Mouse (Mus musculus) myocyte (in vitro differentiated cells): ENCODE measurements around the gene Slc38a10.

ENCODE experiments used
- E2F4 ChIP-seq: IDR thresholded peaks from one replicate; pipeline ENCODE4 v1.6.1; 2011; ENCODE audit warnings: mild to moderate bottlenecking, control low read depth, moderate library complexity; ENCODE audit not compliant: insufficient read depth
- POLR2A ChIP-seq: IDR thresholded peaks from one replicate; pipeline ENCODE4 v1.6.1; 2011; ENCODE audit warnings: low read depth, mild to moderate bottlenecking, control low read depth, moderate library complexity; ENCODE audit not compliant: insufficient read length
- POLR2AphosphoS2 ChIP-seq: IDR thresholded peaks from one replicate; pipeline ENCODE4 v1.6.1; 2011; ENCODE audit warnings: low read depth, control low read depth; ENCODE audit not compliant: insufficient read length
- TCF12 ChIP-seq: IDR thresholded peaks from one replicate; pipeline ENCODE4 v1.6.1; 2011; ENCODE audit warnings: mild to moderate bottlenecking, control low read depth; ENCODE audit not compliant: poor library complexity, insufficient read depth, severe bottlenecking
- USF1 ChIP-seq: IDR thresholded peaks from one replicate; pipeline ENCODE4 v1.6.1; 2011; ENCODE audit warnings: low read depth, mild to moderate bottlenecking, control low read depth, moderate library complexity

DNA sequence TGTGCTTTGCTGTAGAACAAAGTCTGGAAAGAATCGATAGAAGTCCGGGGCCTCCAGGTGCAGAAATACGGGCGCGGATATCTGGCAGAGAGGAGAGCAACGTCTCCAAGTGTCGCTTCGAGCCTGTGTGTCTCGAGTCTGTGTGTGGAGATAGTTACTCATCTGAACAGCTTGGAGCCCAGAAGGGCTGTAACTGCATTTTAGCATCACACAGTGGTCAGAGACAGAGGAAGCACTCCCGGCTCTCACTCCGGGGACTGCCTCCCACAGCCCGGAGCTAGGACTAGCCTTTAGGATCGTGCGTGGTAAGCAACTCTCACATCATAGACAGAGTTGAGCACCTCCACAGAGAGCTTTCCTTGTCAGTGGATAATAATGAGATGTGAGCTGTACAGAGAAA is 22.1 kb upstream of the Slc38a10 start:
- TF ChIP-seq POLR2A (no peak), E2F4 (no peak), USF1 (no peak), TCF12 (no peak), POLR2AphosphoS2 (no peak)
